Mouse (Mus musculus) bone marrow macrophage, adult 2 months (primary cell): ENCODE data around the gene Gm20532.

ENCODE experiments used
- CTCF ChIP-seq: IDR thresholded peaks from 2 replicates; pipeline ENCODE4 v1.5.1; 2012; ENCODE audit warnings: low read depth, mild to moderate bottlenecking, low read length, moderate library complexity
- POLR2A ChIP-seq: IDR thresholded peaks from 2 replicates; pipeline ENCODE4 v1.6.1; 2012; ENCODE audit warnings: mild to moderate bottlenecking, low read depth, low read length, borderline replicate concordance

GRCm38 (mm10) chr2:26588573-26588972 is 2.1 kb downstream of the Gm20532 start:
- TF ChIP-seq CTCF, result no peak
- no peak for TF ChIP-seq POLR2A
